Mouse (Mus musculus): ENCODE measurements around the gene Nrgn.

Nrgn gene

GRCm38 (mm10) chr9:37554279-37554678, 1.6 kb upstream of the Nrgn start:
- DNase-seq: peak; percentile 44

DNA sequence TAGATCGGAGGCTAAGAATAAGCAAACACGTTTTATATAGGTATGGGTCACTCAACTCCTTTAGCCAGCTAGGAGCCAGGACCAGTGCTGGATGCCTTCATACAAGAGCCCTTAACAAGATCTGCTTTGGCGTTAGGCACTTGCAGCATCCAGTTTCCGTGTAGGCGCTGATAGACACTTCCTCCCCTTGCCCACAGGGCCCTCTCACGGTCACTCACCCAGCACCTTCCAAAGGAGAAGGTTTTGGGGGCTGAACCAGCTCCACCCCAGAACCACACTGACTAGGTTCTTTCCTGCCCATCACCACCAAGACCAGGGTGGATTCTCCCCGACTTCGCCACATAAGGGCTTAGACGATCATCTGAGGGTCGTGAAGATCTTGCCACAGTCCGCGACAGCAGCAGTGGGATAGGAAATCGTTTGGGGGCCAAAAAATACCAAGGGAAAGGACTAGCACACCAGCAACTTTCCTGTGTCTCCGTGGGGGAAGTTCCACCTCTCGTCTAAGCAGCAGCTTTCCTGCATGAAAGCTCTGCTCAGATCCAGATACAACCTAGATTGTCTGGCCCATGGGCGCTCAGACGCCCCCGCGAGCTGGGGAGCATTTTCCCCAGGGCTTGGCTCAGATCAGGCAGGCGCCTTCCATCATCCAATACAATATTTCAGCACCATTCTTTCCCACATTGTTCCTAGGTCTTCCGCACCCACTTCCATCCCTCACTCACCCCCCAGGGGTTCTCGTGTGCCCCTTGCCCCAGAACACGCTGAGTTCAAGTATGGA, 763 bp downstream of the Nrgn start:
- no peak for DNase-seq

DNA sequence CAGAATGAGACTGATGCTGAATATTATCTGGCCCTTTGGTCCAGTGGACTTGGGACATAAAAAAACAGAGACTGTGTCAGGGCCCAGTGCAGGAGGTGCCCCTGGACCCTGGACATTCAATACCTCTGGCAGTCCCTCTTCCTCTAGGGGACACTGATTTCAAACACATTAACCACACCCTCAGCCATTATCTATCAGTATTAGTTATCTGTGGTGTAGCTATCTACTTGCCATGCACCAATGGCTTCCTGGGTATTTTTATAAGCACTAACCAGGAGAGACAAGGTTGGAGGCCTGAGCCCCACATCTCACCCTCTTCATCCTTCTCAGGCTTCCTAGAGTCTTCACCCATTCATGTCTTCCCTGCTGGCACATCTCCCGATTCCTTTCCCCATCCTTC, 2.3 kb downstream of the Nrgn start:
- no peak for DNase-seq

GRCm38 (mm10) chr9:37546889-37547288, 5.8 kb downstream of the Nrgn start:
- no peak for DNase-seq

- DNase-seq: no peak
Measured at GRCm38 (mm10) chr9:37545847-37546452, 6.8 kb downstream of the Nrgn start.

- DNase-seq: no peak
Measured at GRCm38 (mm10) chr9:37545166-37545610, 7.5 kb downstream of the Nrgn start.

DNA sequence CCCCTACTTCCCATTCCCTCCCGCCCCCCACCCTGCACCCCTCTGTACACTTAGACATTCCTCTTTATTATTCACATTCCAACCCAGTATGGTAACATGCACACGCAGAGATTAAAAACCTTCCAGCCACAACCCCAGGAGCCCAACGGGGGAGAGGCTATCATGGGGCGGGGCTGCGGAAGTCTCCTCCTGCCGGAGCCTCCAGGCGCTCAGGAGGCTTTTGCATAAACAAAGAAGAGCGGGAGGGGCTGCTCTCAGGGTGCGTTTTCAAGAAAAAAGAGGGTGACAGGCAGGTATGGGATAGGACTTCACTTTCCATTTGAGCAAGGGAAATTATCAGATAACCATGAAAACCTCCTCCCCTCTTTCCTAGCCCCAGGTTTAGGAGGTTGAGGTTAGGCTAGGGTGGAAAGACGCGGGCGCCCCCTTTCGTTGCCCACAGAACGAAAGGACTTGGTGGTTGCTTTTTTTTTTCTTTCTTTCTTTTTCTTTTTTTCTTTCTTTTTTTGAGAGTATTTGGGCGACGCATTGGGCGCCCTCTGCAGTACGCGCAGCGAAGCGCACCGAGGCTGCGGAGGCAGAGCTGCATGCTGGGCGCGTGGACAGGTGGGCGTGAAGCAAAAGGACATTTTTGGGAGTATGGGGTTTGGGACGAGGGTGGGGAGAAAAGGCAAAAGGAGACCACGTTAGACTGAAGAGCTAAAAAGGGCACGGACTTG, 8.1 kb downstream of the Nrgn start:
- DNase-seq: peak; percentile 58

DNA sequence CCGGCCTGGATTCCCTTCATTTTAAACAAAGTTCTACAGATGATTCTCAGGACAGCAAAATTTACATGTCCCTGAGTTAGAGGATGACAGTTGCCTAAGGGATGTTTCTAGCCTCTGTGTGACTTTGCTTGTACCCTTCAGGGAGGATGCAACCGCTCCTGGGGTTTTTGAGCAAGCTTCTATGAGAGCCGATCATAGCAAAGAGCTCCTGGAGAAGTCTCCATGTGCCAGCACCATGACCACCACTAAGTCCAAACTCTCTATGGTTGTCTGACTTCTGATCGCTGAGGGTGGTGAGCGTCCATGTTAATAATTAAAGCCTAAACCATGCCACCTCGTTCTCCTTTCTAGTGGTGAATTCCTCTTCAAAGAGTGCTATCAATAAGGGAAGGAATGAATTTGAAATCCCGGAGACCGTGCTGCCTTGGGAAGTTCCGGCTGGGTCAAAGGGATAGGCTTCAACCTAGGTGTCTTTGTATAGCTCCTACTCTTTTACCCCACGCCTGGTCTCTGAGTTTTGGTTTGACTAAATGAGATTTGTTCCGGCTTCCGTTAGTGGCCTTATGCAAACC, 8.7 kb downstream of the Nrgn start:
- no peak for DNase-seq

GRCm38 (mm10) chr9:37541851-37542642, 10.7 kb downstream of the Nrgn start:
- no peak for DNase-seq

GRCm38 (mm10) chr9:37540701-37541575, 11.8 kb downstream of the Nrgn start:
- DNase-seq: no peak

DNA sequence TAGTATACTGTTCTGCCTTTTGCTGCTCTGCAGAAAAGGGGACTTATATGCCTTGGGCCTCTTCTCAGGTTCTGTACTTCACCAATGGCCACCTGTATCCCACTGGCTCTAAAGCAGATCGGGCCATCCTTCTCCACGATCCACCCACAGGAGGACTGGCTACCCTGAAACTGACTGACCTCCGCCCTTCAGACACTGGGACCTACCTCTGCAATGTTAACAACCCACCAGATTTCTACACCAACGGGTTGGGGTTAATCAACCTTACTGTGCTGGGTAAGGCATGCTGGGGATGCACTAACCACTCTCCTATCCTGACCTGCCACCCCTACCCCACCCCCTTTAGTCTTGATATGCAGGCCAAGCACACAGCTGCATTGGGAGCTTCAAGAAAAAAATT, 12.5 kb downstream of the Nrgn start:
- no peak for DNase-seq

DNA sequence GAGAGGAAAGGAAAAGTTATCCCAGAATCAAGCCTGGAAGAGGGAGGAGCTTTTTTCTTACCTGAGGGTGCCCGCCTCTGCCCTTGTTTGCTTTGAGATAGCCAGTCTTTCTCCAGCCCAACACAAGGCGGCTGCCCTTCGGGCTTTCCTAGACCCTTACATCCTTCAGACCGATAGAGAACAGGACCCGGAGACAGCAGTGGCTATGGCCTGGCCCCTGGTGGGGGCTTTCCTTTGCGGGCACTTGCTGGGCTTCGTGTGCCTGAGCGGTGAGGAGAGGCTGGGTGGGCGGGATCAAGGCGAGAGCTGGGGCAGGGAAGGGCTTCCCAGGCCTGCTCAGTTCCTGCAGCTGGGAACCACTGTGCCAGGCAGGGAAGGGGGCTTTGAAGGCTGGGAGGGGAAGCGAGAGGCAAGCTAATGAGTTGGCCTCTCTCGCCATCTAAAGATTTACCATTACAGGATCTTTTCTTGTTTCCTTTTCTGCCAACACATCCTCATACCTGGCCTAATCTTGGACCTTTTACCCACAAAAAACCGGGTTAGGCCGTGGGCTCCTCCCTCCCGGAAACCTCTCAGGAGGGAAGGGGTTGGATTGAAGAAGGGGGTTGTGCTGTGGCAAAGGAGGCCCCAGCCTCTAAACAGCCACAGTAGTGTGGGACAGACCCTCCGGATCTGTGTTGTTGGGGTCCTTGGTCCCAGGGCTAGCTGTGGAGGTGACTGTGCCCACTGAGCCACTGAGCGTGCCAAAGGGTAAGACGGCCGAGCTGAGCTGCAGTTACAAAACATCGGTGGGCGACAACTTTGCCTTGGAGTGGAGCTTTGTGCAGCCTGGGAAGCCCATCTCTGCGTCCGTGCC, 13.3 kb downstream of the Nrgn start, which contains the start of gene Vsig2:
Vsig2 (plus strand) TSS at position 86 of the 856 bp plus-strand sequence.
- no peak for DNase-seq

DNA sequence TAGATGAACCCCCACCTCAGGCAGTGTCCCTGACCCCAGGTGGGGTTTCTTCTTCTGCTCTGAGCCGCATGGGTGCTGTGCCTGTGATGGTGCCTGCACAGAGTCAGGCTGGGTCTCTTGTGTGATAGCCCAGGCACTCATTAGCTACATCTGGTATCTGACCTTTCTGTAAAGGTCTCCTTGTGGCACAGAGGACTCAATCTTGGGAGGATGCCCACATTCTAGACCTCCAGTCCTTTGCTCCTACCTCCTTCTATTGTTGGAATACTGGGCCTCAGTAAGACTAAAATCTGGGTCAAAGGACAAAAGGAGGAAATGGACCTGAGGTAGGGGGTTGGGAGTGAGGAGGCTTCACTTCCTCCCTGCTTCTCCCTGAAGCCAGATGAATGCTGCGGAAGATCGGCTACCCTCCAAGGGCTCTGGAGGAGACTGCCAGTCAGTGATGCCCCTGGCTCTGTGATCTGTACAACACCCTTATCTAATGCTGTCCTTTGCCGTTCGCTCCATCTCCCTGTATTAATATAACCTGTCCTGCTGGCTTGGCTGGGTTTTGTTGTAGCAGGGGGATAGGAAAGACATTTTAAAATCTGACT, 14.9 kb downstream of the Nrgn start:
- no peak for DNase-seq

- DNase-seq: no peak
Measured at GRCm38 (mm10) chr9:37536851-37537250, 15.9 kb downstream of the Nrgn start.

DNA sequence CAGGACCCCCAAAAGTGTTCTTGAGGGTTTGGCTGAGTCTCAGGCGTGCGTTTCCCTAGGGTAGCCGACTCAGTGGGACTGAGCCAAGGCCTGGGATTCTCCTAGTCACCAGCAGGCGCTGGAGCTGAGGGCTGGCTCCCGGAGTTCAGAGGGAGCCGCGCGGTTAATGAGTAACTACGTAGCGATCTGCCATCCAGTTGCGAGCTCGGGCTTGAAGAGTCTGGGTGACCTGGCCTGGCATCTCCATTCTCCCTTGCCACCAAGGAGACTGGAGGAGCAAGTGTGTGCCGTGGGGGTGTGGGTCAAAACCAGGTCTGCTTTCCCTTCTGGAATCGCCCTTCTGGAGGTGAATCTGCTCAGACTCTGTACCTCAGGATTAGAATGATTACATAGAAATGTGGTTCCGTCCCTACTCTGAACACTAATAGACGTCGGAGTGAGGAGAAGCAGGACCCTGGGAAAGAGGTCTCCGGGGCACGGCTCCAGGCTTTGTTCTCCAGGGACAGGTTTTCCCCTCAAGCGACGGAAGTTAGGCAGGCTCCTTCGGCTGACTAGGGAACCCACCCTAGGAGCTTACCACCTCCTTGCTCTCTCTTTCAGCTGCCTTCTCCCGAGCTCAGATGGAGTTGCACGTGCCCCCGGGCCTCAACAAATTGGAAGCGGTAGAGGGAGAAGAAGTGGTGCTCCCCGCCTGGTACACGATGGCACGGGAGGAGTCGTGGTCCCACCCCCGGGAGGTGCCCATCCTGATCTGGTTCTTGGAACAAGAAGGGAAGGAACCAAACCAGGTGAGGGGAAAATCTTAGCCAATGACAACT, 21.6 kb downstream of the Nrgn start:
- DNase-seq: peak; percentile 48

DNA sequence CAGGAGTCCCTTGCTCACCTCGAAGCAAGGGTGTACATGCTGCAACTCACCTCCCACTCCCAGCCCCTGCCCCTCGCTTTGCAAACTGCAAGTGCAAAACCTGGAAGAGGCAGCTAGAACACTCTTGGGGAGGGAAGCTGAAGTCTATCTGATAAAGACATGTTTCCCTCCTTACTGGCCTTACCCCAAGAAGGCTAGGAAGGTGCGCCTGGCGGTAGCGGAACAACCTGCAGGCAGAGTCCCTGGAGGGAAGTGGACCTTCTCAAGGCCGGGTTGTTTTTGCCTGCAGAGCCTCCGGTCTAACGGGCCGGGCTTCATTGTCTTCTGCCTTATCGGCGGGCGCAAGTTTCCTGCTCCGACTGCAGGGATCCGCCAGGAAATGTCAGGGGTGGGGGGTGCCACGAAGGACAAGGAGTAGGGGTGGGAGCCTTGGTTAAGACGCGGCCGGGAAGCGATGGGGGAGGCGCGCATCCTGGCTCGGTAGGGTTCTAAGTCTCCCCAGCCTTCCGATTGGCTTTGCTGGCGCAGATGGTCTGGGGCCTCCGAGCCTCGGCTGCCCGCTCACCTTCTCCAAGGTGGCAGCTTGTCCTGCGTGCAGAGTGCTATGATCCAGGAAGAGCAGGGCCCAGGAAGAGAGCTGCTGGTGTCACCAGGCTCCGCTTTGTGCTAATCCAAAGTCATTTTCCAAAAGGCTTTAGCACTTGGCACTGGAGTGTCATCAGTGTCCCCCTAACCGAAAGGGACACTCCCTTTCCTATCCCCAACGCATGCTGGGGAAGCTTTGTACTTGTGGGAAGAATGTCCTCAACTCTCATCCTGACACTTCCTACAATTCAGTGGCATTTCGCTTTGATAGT, 22.4 kb downstream of the Nrgn start:
- peak; percentile 49 for DNase-seq

- DNase-seq: no peak
Measured at GRCm38 (mm10) chr9:37528225-37528970, 24.3 kb downstream of the Nrgn start.
